Mouse (Mus musculus): ENCODE measurements around the gene Sprr2a2.
"Not testable (repeated sequence)": the region's sequence is repeated elsewhere in the genome, so short reads cannot be mapped to it uniquely, and the experiment has no call there.

- TF ChIP-seq CTCF (IDR thresholded peaks at IDR 0.05; ENCODE audit: control insufficient read depth, insufficient read depth, low read length); POLR2A (IDR thresholded peaks at IDR 0.05; ENCODE audit: borderline replicate concordance, control insufficient read depth, low read depth, low read length): not testable (repeated sequence)
Measured at GRCm38 (mm10) chr3:92227410-92227809, 11.7 kb downstream of the Sprr2a2 start.

Measured in bone marrow, adult 2 months (tissue).